Comparison of ENCODE assay signal across 8 mouse cellular contexts in genomic region chr17:83707372-83707771, GRCm38 (mm10). TPM values are rescaled to one million over a fixed set of nuclear protein-coding genes. Genes with fewer than 3 reads are reported as not detected.
DNase-seq lines count a peak whose midpoint lies in the region; ATAC-seq lines count a peak whose summit lies in the region.

No protein-coding gene starts in this region.

- peaks cover 4 to 6% of the 10 kb centered on the region in 2 experiments; a peak in 1 of 4 replicates for H3K4me1 ChIP-seq in heart, embryonic 14.5 days (ENCODE audit: control insufficient read depth in 2 of 2, insufficient read depth in 2 of 2, low read length in 2 of 2)
- H3K4me1 ChIP-seq in forebrain, embryonic 14.5 days (ENCODE audit: control insufficient read depth, insufficient read depth, low read length), result peaks cover 3% of the 10 kb centered on the region; the same call in 1 of the 2 replicates

- peaks cover 13% of the 10 kb centered on the region for H3K36me3 ChIP-seq in heart, embryonic 14.5 days (ENCODE audit: control insufficient read depth, insufficient read depth, low read length)
- H3K36me3 ChIP-seq in forebrain, embryonic 14.5 days (ENCODE audit: control insufficient read depth, insufficient read depth, low read length), result peaks cover 4% of the 10 kb centered on the region; the same call in 1 of the 2 replicates

- H3K4me3 ChIP-seq in heart, embryonic 14.5 days (ENCODE audit: control insufficient read depth in 1 of 2, insufficient read depth in 1 of 2, low read depth in 1 of 2, low read length in 2 of 2), result peak overlapping the region in 1 of 2 experiments; percentile 87; a peak in 3 of 4 replicates
- 0 out of 2 replicates have a peak overlapping the region, but pooled peaks have one; percentile 81 for H3K4me3 ChIP-seq in forebrain, embryonic 14.5 days (ENCODE audit: low read depth, low read length)

- H3K9ac ChIP-seq in heart, embryonic 14.5 days (ENCODE audit: low read length), result no peak overlapping the region
- H3K9ac ChIP-seq in forebrain, embryonic 14.5 days (ENCODE audit: low read length), result no peak overlapping the region

- intact Hi-C loops in heart, postnatal 25 days (cut with DNase I), result loop anchor here (10.0 kb wide), 1 partner anchor 147 kb away; no protein-coding TSS in a partner anchor
- intact Hi-C loops in gastrocnemius, postnatal 36 days (cut with DNase I), result no loop called here

- no peak overlapping the region for H3K27ac ChIP-seq in heart, embryonic 14.5 days (replicated peaks in 1 of 2; ENCODE audit: control insufficient read depth in 1 of 2, insufficient read depth in 1 of 2, low read depth in 2 of 2, low read length in 2 of 2)
- H3K27ac ChIP-seq in forebrain, embryonic 14.5 days (ENCODE audit: low read depth, low read length), result no peak overlapping the region

- no peaks in the 10 kb centered on the region for H3K27me3 ChIP-seq in heart, embryonic 14.5 days (ENCODE audit: control insufficient read depth, insufficient read depth, low read length)
- no peaks in the 10 kb centered on the region for H3K27me3 ChIP-seq in forebrain, embryonic 14.5 days (replicated peaks; ENCODE audit: control insufficient read depth, insufficient read depth, low read length)

- 86% methylated on average over 4 of the region's 4 CpGs for WGBS in heart, embryonic 14.5 days
- WGBS in forebrain, embryonic 14.5 days, result 70% methylated on average over 4 of the region's 4 CpGs

- peak overlapping the region; percentile 81 for H3K4me2 ChIP-seq in heart, embryonic 14.5 days (ENCODE audit: low read length)
- peak overlapping the region; percentile 76 for H3K4me2 ChIP-seq in forebrain, embryonic 14.5 days (ENCODE audit: low read length)

- no peak for ATAC-seq in heart, embryonic 14.5 days (ENCODE audit: insufficient number of reproducible peaks, insufficient read depth, low FRiP score, low read depth)
- ATAC-seq in CD4-positive, CD25-positive, alpha-beta regulatory T cell, adult 4 months, result peak; percentile 29
- ATAC-seq in forebrain, embryonic 14.5 days, result no peak
- peak; percentile 13; the same call in 1 of the 2 replicates for ATAC-seq in megakaryocyte-erythroid progenitor cell, adult 5-6 weeks (replicated peaks; ENCODE audit: low FRiP score, low TSS enrichment, poor library complexity, severe bottlenecking)

- H3K9me3 ChIP-seq in heart, embryonic 14.5 days (ENCODE audit: control insufficient read depth, low read length), result no peaks in the 10 kb centered on the region
- H3K9me3 ChIP-seq in forebrain, embryonic 14.5 days (replicated peaks; ENCODE audit: control insufficient read depth, low read length), result no peaks in the 10 kb centered on the region

- no peak for DNase-seq in heart, postnatal 25 days (ENCODE audit: low spot score)
- DNase-seq in forebrain, embryonic 14.5 days (ENCODE audit: low spot score), result no peak
- no peak for DNase-seq in gastrocnemius, postnatal 36 days
- no peak for DNase-seq in gastrocnemius, postnatal 10 days
- DNase-seq in kidney, postnatal 36 days, result no peak

RNA-seq across cellular contexts. Expression of gene Mta3, which starts 1.4 kb away (rescaled TPM):
- 34.0 and 37.0 TPM in 2 replicates for polyA plus RNA-seq in heart, embryonic 14.5 days (2014; fragmentation: Nextera tagmentation; extraction: Ambion mirVana)
- total RNA-seq in heart, postnatal 25 days (2021), result 10 to 100 TPM; 20.7 to 20.9 TPM
- 100 to 1,000 TPM in 1 of 2 experiments, 10 to 100 TPM in 1; 80.0 to 105 TPM for polyA plus RNA-seq in CD4-positive, CD25-positive, alpha-beta regulatory T cell, adult 4 months (2017; shearing (Covaris generic))
- polyA plus RNA-seq in forebrain, embryonic 14.5 days (2014; fragmentation: Nextera tagmentation; extraction: Ambion mirVana), result 26.5 and 28.1 TPM in 2 replicates
- 76.4 and 86.3 TPM in 2 replicates for total RNA-seq in megakaryocyte-erythroid progenitor cell, adult 5-6 weeks (2014; fragmentation: Nextera tagmentation)
- 68.2 and 77.5 TPM in 2 replicates for total RNA-seq in megakaryocyte-erythroid progenitor cell, adult 5-6 weeks (2017)
- total RNA-seq in gastrocnemius, postnatal 36 days (2021), result 1 to 10 TPM; 7.6 to 9.7 TPM
- 10 to 100 TPM; 13.5 to 17.0 TPM for total RNA-seq in gastrocnemius, postnatal 10 days (2021)

Comparison
In these comparisons a context has a peak if more than half of its experiments do, and no peak if none do; other contexts are left out.
1. ATAC-seq: peak in CD4-positive, CD25-positive, alpha-beta regulatory T cell, adult 4 months (single experiment) and megakaryocyte-erythroid progenitor cell, adult 5-6 weeks (single experiment); none in heart, embryonic 14.5 days (single experiment) and forebrain, embryonic 14.5 days (single experiment).